ENCODE assay signal across 9 mouse cellular contexts in genomic region chr2:118695677-118696232, GRCm38 (mm10). TPM values are rescaled to one million over a fixed set of nuclear protein-coding genes. Genes with fewer than 3 reads are reported as not detected.
DNase-seq lines count a peak whose midpoint lies in the region; ATAC-seq and TF ChIP-seq lines count a peak whose summit lies in the region.
"Had no signal": no experiment of that assay in that cellular context is flagged by ENCODE, and none has a peak within 500 bp of the region (broad histone marks: within the 10 kb centered on the region; RNA-seq: fewer than 3 reads in every experiment).

No protein-coding gene starts in this region.

- no peaks in the 10 kb centered on the region for H3K9me3 ChIP-seq in heart, embryonic 12.5 days (replicated peaks)
- no peaks in the 10 kb centered on the region for H3K9me3 ChIP-seq in midbrain, embryonic 13.5 days
- H3K9me3 ChIP-seq: embryonic facial prominence, embryonic 13.5 days had no signal

- 0 out of 2 replicates have a peak, but pooled peaks have one; percentile 7 for TF ChIP-seq EP300 in heart, adult 2 months (IDR thresholded peaks at IDR 0.05; ENCODE audit: insufficient read depth, low read depth, low read length)

- H3K4me2 ChIP-seq in heart, embryonic 12.5 days: no peak overlapping the region
- no peak overlapping the region for H3K4me2 ChIP-seq in midbrain, embryonic 13.5 days (replicated peaks)
- H3K4me2 ChIP-seq: embryonic facial prominence, embryonic 13.5 days had no signal

- H3K4me1 ChIP-seq in heart, adult 2 months (ENCODE audit: control insufficient read depth, insufficient read depth, low read length): peaks cover 6% of the 10 kb centered on the region
- peaks cover 29% of the 10 kb centered on the region for H3K4me1 ChIP-seq in heart, embryonic 12.5 days (replicated peaks)
- H3K4me1 ChIP-seq in bone marrow macrophage, adult 2 months (ENCODE audit: control insufficient read depth, insufficient read depth, low read length): peaks cover 4% of the 10 kb centered on the region; the same call in 1 of the 2 replicates
- H3K4me1 ChIP-seq in midbrain, embryonic 13.5 days (replicated peaks): peaks cover 18% of the 10 kb centered on the region

- no peaks in the 10 kb centered on the region for H3K79me2 ChIP-seq in heart, adult 2 months (replicated peaks; ENCODE audit: control insufficient read depth, insufficient read depth, low read length)

- H3K27me3 ChIP-seq in heart, adult 2 months (ENCODE audit: control insufficient read depth, insufficient read depth, low read length): no peaks in the 10 kb centered on the region; the same call in 1 of the 2 replicates
- peaks cover 78% of the 10 kb centered on the region for H3K27me3 ChIP-seq in heart, embryonic 12.5 days (replicated peaks)
- peaks cover 69% of the 10 kb centered on the region for H3K27me3 ChIP-seq in midbrain, embryonic 13.5 days

- H3K27ac ChIP-seq in heart, adult 2 months: no peak overlapping the region
- no peak overlapping the region for H3K27ac ChIP-seq in heart, embryonic 12.5 days (ENCODE audit: poor library complexity, severe bottlenecking)
- no peak overlapping the region for H3K27ac ChIP-seq in bone marrow macrophage, adult 2 months (ENCODE audit: insufficient read depth, low read depth, low read length)
- no peak overlapping the region for H3K27ac ChIP-seq in layer of hippocampus, adult 2 months
- H3K27ac ChIP-seq in midbrain, embryonic 13.5 days: no peak overlapping the region
- H3K27ac ChIP-seq: embryonic facial prominence, embryonic 13.5 days had no signal

- TF ChIP-seq CTCF in heart, adult 2 months (IDR thresholded peaks at IDR 0.05): peak; percentile 93
- TF ChIP-seq CTCF in bone marrow macrophage, adult 2 months (IDR thresholded peaks at IDR 0.05; ENCODE audit: low read depth, low read length): peak; percentile 64
- TF ChIP-seq CTCF in layer of hippocampus, adult 2 months (conservative IDR thresholded peaks at IDR 0.05): peak; percentile 95

- H3K36me3 ChIP-seq in heart, adult 2 months (ENCODE audit: control insufficient read depth, insufficient read depth, low read length): no peaks in the 10 kb centered on the region
- no peaks in the 10 kb centered on the region for H3K36me3 ChIP-seq in heart, embryonic 12.5 days
- no peaks in the 10 kb centered on the region; the same call in 1 of the 2 replicates for H3K36me3 ChIP-seq in midbrain, embryonic 13.5 days
- H3K36me3 ChIP-seq: embryonic facial prominence, embryonic 13.5 days had no signal

- no peak for ATAC-seq in heart, embryonic 12.5 days (ENCODE audit: insufficient number of reproducible peaks, low FRiP score)
- ATAC-seq in erythroid progenitor cell, adult 5-6 weeks (replicated peaks; ENCODE audit: low FRiP score, poor library complexity, severe bottlenecking): peak; percentile 45; the same call in 1 of the 2 replicates
- peak; percentile 49; the same call in 1 of the 2 replicates for ATAC-seq in midbrain, embryonic 13.5 days

- intact Hi-C loops in heart, adult 2 months (cut with DNase I): loop anchor here (1.0 to 2.0 kb wide), 2 partner anchors 57 to 209 kb away; no protein-coding TSS in a partner anchor

- DNase-seq in heart, adult 2 months: peak; percentile 42 to 49
- peak; percentile 76 to 77 for DNase-seq in B cell, adult 2 months
- peak; percentile 52 to 78 for DNase-seq in layer of hippocampus, adult 2 months (ENCODE audit: low spot score in 2 of 2)
- peak; percentile 47 for DNase-seq in thymus, postnatal 36 days

- H3K9ac ChIP-seq in heart, adult 2 months (ENCODE audit: low read depth, low read length): no peak overlapping the region
- no peak overlapping the region for H3K9ac ChIP-seq in heart, embryonic 12.5 days
- H3K9ac ChIP-seq in midbrain, embryonic 13.5 days (replicated peaks): no peak overlapping the region
- H3K9ac ChIP-seq: embryonic facial prominence, embryonic 13.5 days had no signal

- no peak for TF ChIP-seq POLR2A in heart, adult 2 months (IDR thresholded peaks at IDR 0.05; ENCODE audit: insufficient read depth, low read depth, low read length)
- TF ChIP-seq POLR2A in bone marrow macrophage, adult 2 months (IDR thresholded peaks at IDR 0.05; ENCODE audit: borderline replicate concordance, low read depth, low read length): no peak

- no peak overlapping the region for H3K4me3 ChIP-seq in heart, adult 2 months
- no peak overlapping the region for H3K4me3 ChIP-seq in heart, embryonic 12.5 days
- no peak overlapping the region for H3K4me3 ChIP-seq in bone marrow macrophage, adult 2 months (ENCODE audit: insufficient read depth, low read length)
- no peak overlapping the region for H3K4me3 ChIP-seq in layer of hippocampus, adult 2 months
- H3K4me3 ChIP-seq in midbrain, embryonic 13.5 days (replicated peaks): no peak overlapping the region
- H3K4me3 ChIP-seq: embryonic facial prominence, embryonic 13.5 days had no signal

- 29% methylated on average over 11 of the region's 11 CpGs for WGBS in heart, adult 2 months
- 27% methylated on average over 11 of the region's 11 CpGs for WGBS in heart, embryonic 12.5 days
- WGBS in midbrain, embryonic 13.5 days: 35% methylated on average over 11 of the region's 11 CpGs

RNA-seq across cellular contexts. Expression of gene Ankrd63, which starts 8.0 kb away (rescaled TPM):
- 1 to 10 TPM; 1.3 to 2.5 TPM for total RNA-seq in heart, adult 2 months (2021)
- polyA plus RNA-seq in heart, adult 2 months (2012; rRNA removed): 1.1 and 3.5 TPM in 2 replicates
- 1.2 and 1.4 TPM in 2 replicates for polyA plus RNA-seq in heart, embryonic 12.5 days (2016; fragmentation: Nextera tagmentation; extraction: Ambion mirVana)
- polyA plus RNA-seq in bone marrow macrophage, adult 2 months (2012; ENCODE audit: insufficient read depth, insufficient read length, missing spikeins): not detected in 2 replicates
- total RNA-seq in erythroid progenitor cell, adult 5-6 weeks (2015; ENCODE audit: low replicate concordance): not detected in 2 replicates
- not detected in 2 replicates for total RNA-seq in erythroid progenitor cell, adult 5-6 weeks (2017; ENCODE audit: low replicate concordance)
- 10 to 100 TPM; 14.8 to 15.5 TPM for total RNA-seq in layer of hippocampus, adult 2 months (2021)
- polyA plus RNA-seq in midbrain, embryonic 13.5 days (2015; fragmentation: Nextera tagmentation; extraction: Ambion mirVana): 0.04 TPM in 1 of 2 replicates, not detected in the other

RNA-seq across cellular contexts. Expression of gene Plcb2, which starts 32.5 kb away (rescaled TPM):
- total RNA-seq in heart, adult 2 months (2021): 1 to 10 TPM; 2.5 to 2.6 TPM
- polyA plus RNA-seq in heart, adult 2 months (2012; rRNA removed): 2.4 and 2.7 TPM in 2 replicates
- polyA plus RNA-seq in heart, embryonic 12.5 days (2016; fragmentation: Nextera tagmentation; extraction: Ambion mirVana): 1.4 and 1.5 TPM in 2 replicates
- polyA plus RNA-seq in bone marrow macrophage, adult 2 months (2012; ENCODE audit: insufficient read depth, insufficient read length, missing spikeins): 41.1 and 53.8 TPM in 2 replicates
- total RNA-seq in erythroid progenitor cell, adult 5-6 weeks (2015; ENCODE audit: low replicate concordance): 14.3 and 18.4 TPM in 2 replicates
- total RNA-seq in erythroid progenitor cell, adult 5-6 weeks (2017; ENCODE audit: low replicate concordance): 9.8 and 12.3 TPM in 2 replicates
- total RNA-seq in layer of hippocampus, adult 2 months (2021): 1 to 10 TPM; 2.3 to 2.6 TPM
- polyA plus RNA-seq in midbrain, embryonic 13.5 days (2015; fragmentation: Nextera tagmentation; extraction: Ambion mirVana): 0.11 and 0.13 TPM in 2 replicates

RNA-seq across cellular contexts. Expression of gene Pak6, which starts 32.7 kb away (rescaled TPM):
- total RNA-seq in heart, adult 2 months (2021): 1 to 10 TPM; 6.1 to 8.1 TPM
- polyA plus RNA-seq in heart, adult 2 months (2012; rRNA removed): 11.1 and 12.7 TPM in 2 replicates
- 4.6 and 5.8 TPM in 2 replicates for polyA plus RNA-seq in heart, embryonic 12.5 days (2016; fragmentation: Nextera tagmentation; extraction: Ambion mirVana)
- not detected in 2 replicates for polyA plus RNA-seq in bone marrow macrophage, adult 2 months (2012; ENCODE audit: insufficient read depth, insufficient read length, missing spikeins)
- not detected in 2 replicates for total RNA-seq in erythroid progenitor cell, adult 5-6 weeks (2015; ENCODE audit: low replicate concordance)
- 0.15 and 0.39 TPM in 2 replicates for total RNA-seq in erythroid progenitor cell, adult 5-6 weeks (2017; ENCODE audit: low replicate concordance)
- total RNA-seq in layer of hippocampus, adult 2 months (2021): 10 to 100 TPM; 57.5 to 65.7 TPM
- 20.1 and 21.1 TPM in 2 replicates for polyA plus RNA-seq in midbrain, embryonic 13.5 days (2015; fragmentation: Nextera tagmentation; extraction: Ambion mirVana)

RNA-seq across cellular contexts. Expression of gene Inafm2, which starts 49.8 kb away (rescaled TPM):
- total RNA-seq in heart, adult 2 months (2021): 10 to 100 TPM; 31.8 to 34.9 TPM
- polyA plus RNA-seq in heart, adult 2 months (2012; rRNA removed): 8.8 and 16.3 TPM in 2 replicates
- polyA plus RNA-seq in heart, embryonic 12.5 days (2016; fragmentation: Nextera tagmentation; extraction: Ambion mirVana): 33.8 and 37.3 TPM in 2 replicates
- 11.3 and 11.6 TPM in 2 replicates for polyA plus RNA-seq in bone marrow macrophage, adult 2 months (2012; ENCODE audit: insufficient read depth, insufficient read length, missing spikeins)
- total RNA-seq in erythroid progenitor cell, adult 5-6 weeks (2015; ENCODE audit: low replicate concordance): 5.0 and 8.4 TPM in 2 replicates
- total RNA-seq in erythroid progenitor cell, adult 5-6 weeks (2017; ENCODE audit: low replicate concordance): 1.3 and 3.6 TPM in 2 replicates
- total RNA-seq in layer of hippocampus, adult 2 months (2021): 10 to 100 TPM; 62.1 to 66.7 TPM
- 24.6 and 25.8 TPM in 2 replicates for polyA plus RNA-seq in midbrain, embryonic 13.5 days (2015; fragmentation: Nextera tagmentation; extraction: Ambion mirVana)

Comparison
In these comparisons a context has a peak if more than half of its experiments do, and no peak if none do; other contexts are left out.
1. RNA of gene Plcb2, which starts 32.5 kb away (polyA plus RNA-seq): 41.1 to 53.8 TPM in bone marrow macrophage, adult 2 months; 2.4 to 2.7 TPM in heart, adult 2 months, 1.4 to 1.5 TPM in heart, embryonic 12.5 days and 0.11 to 0.13 TPM in midbrain, embryonic 13.5 days; every median in the first group is over 10 times any median in the second.
2. Peak in every context shown above with its lines, with median percentiles within 50 percentile points of each other: DNase-seq and CTCF ChIP-seq.